In genomic region chr10:126169874-126170163, GRCm38 (mm10) we compare ENCODE assay signal across 10 mouse cellular contexts.
DNase-seq lines count a peak whose midpoint lies in the region; ATAC-seq and TF ChIP-seq lines count a peak whose summit lies in the region.
"Had no signal": no experiment of that assay in that cellular context is flagged by ENCODE, and none has a peak within 500 bp of the region (broad histone marks: within the 10 kb centered on the region; RNA-seq: fewer than 3 reads in every experiment).

No protein-coding gene starts in this region.

- H3K9ac ChIP-seq in lung, postnatal 0 days (replicated peaks; ENCODE audit: low read depth) = no peak overlapping the region
- no peak overlapping the region for H3K9ac ChIP-seq in forebrain, embryonic 12.5 days
- H3K9ac ChIP-seq: liver, embryonic 14.5 days had no signal

- no peak for ATAC-seq in lung, postnatal 0 days
- no peak for ATAC-seq in forebrain, embryonic 12.5 days (ENCODE audit: low FRiP score)
- ATAC-seq in activated CD4-positive, CD25-positive, alpha-beta regulatory T cell, adult 4 months = no peak

- intact Hi-C loops in left cerebral cortex, postnatal 36 days (cut with DNase I) = no loop called here

- H3K27me3 ChIP-seq in lung, postnatal 0 days (replicated peaks; ENCODE audit: insufficient read depth, low read length) = 0 out of 2 replicates have a peak, but pooled peaks cover 3% of the 10 kb centered on the region
- H3K27me3 ChIP-seq in forebrain, embryonic 12.5 days = no peaks in the 10 kb centered on the region

- TF ChIP-seq CTCF in lung, postnatal 0 days (IDR thresholded peaks at IDR 0.05) = peak; percentile 55

- DNase-seq in embryo, embryonic 10 days (ENCODE audit: low spot score) = peak; percentile 21
- no peak for DNase-seq in embryo, embryonic 9.5 days (ENCODE audit: extremely low spot score)
- DNase-seq in left cerebral cortex, adult 11 months (ENCODE audit: low spot score) = peak; percentile 32
- DNase-seq in left cerebral cortex, postnatal 36 days (ENCODE audit: low spot score in 2 of 2) = no peak
- peak; percentile 43 to 45 for DNase-seq in adrenal gland, adult 18-20 months (ENCODE audit: low spot score in 2 of 2)
- DNase-seq in lung, postnatal 0 days (ENCODE audit: low spot score) = no peak
- DNase-seq: right cerebral cortex, postnatal 25 days had no signal

- H3K9me3 ChIP-seq in lung, postnatal 0 days (ENCODE audit: low read length) = no peaks in the 10 kb centered on the region
- no peaks in the 10 kb centered on the region for H3K9me3 ChIP-seq in forebrain, embryonic 12.5 days

- H3K4me3 ChIP-seq in lung, postnatal 0 days (ENCODE audit: low read depth, low read length) = no peak overlapping the region
- no peak overlapping the region for H3K4me3 ChIP-seq in forebrain, embryonic 12.5 days (replicated peaks)

- H3K27ac ChIP-seq in lung, postnatal 0 days (ENCODE audit: low read length) = no peak overlapping the region
- H3K27ac ChIP-seq in forebrain, embryonic 12.5 days = no peak overlapping the region
- H3K27ac ChIP-seq: liver, embryonic 14.5 days had no signal

- no peaks in the 10 kb centered on the region for H3K4me1 ChIP-seq in lung, postnatal 0 days (ENCODE audit: insufficient read depth, low read depth, low read length)
- no peaks in the 10 kb centered on the region for H3K4me1 ChIP-seq in forebrain, embryonic 12.5 days

- no peaks in the 10 kb centered on the region for H3K36me3 ChIP-seq in lung, postnatal 0 days (ENCODE audit: insufficient read depth, low read length)
- no peaks in the 10 kb centered on the region for H3K36me3 ChIP-seq in forebrain, embryonic 12.5 days (replicated peaks)

- WGBS in lung, postnatal 0 days = 49% methylated on average over 5 of the region's 5 CpGs
- WGBS in forebrain, embryonic 12.5 days = 63% methylated on average over 5 of the region's 5 CpGs

- TF ChIP-seq EP300 in lung, postnatal 0 days (IDR thresholded peaks at IDR 0.05) = no peak

- no peak overlapping the region for H3K4me2 ChIP-seq in lung, postnatal 0 days (replicated peaks; ENCODE audit: low read depth, low read length)
- H3K4me2 ChIP-seq in forebrain, embryonic 12.5 days = no peak overlapping the region

Comparison
In these comparisons a context has a peak if more than half of its experiments do, and no peak if none do; other contexts are left out.
1. DNase-seq: peak in embryo, embryonic 10 days (single experiment), left cerebral cortex, adult 11 months (single experiment) and adrenal gland, adult 18-20 months (2 of 2); none in embryo, embryonic 9.5 days (single experiment), left cerebral cortex, postnatal 36 days (0 of 2) and lung, postnatal 0 days (single experiment).